Mouse (Mus musculus): ENCODE measurements at regions not wholly inside any gene's neighbourhood (a gene's known extent, or its start where the extent isn't known, plus 50 kb on each side); places are given as distances from the start of the nearest gene placed in this dataset.

- no peak for DNase-seq (ENCODE audit: low spot score in 2 of 2)
Measured at GRCm38 (mm10) chr4:23994261-23994965, 501.8 kb upstream of the Mms22l start.

GRCm38 (mm10) chr4:24006257-24006955 lies 489.8 kb upstream of the Mms22l start:
- no peak for DNase-seq (ENCODE audit: low spot score in 2 of 2)

GRCm38 (mm10) chr4:24019178-24020104 lies 476.8 kb upstream of the Mms22l start:
- no peak for DNase-seq (ENCODE audit: low spot score in 2 of 2)

Measured in heart, adult 9 months (tissue).